Mouse (Mus musculus): ENCODE measurements around the gene Gpr33.

The Gpr33 gene

GRCm38 (mm10) chr12:51983625-51984024 is 44.2 kb downstream of the Gpr33 start:
- DNase-seq: no peak

- no peak for DNase-seq
These were observed 51.3 kb downstream of the Gpr33 start for GRCm38 (mm10) chr12:51976531-51976930.

GRCm38 (mm10) chr12:51974381-51974780 is 53.5 kb downstream of the Gpr33 start:
- DNase-seq: no peak
